Mouse (Mus musculus) Patski (cell line): Measurements from ENCODE around the gene Sclt1. TPM values are rescaled to one million over a fixed set of nuclear protein-coding genes. Genes with fewer than 3 reads are reported as not detected.

Source experiments
- ATAC-seq: fragments of 100-300 bp; one replicate; pipeline ENCODE4 v1.8.0; 2021
- CTCF ChIA-PET: fragments of 350-600 bp; sonication (Branson Sonifier 250); formaldehyde crosslinking; loops from one replicate; lab custom pipeline; 2022; ENCODE audit warnings: inconsistent platforms; lab: Charles Lee
- POLR2A ChIA-PET: fragments of 350-600 bp; sonication (Branson Sonifier 250); formaldehyde crosslinking; loops from one replicate; lab custom pipeline; 2022; ENCODE audit warnings: antibody characterized with exemption, inconsistent platforms; lab: Charles Lee
- DNase-seq: peaks from one replicate; pipeline ENCODE4 v3.0.0-alpha.2; 2011; ENCODE audit warnings: low read depth, low spot score
- H3K27me3 ChIP-seq: fragments of 371-371 bp; one replicate; pipeline ENCODE4 v1.5.1; 2021
- CTCF ChIP-seq: fragments of 100-300 bp; IDR thresholded peaks from one replicate; pipeline ENCODE4 v1.5.1; 2021
- in situ Hi-C: fragments of 300-500 bp; cut with MboI; formaldehyde crosslinking; loops from 3 replicates; pipeline ENCODE4 v1.11.1; 2018; ENCODE audit warnings: low pct_unique_long_range_greater_than_20kb, mixed read lengths
- polyA plus RNA-seq: library from polyadenylated mRNA; unstranded; gene quantifications from one replicate; pipeline ENCODE4 v1.2.3, GENCODE M21; 2021

Gene Sclt1
- polyA plus RNA-seq, 1 experiment from 2014 or later, result 20.5 TPM

GRCm38 (mm10) chr3:41607467-41607866, 134.8 kb downstream of the Sclt1 start:
- CTCF ChIA-PET, result interaction anchor here (0.9 to 2.2 kb wide), 4 partner anchors 15 to 425 kb away, joined by 3 to 7 read pairs (median 3); no protein-coding TSS in a partner anchor
- in situ Hi-C loops, result loop anchor here (5.0 kb wide), 1 partner anchor 425 kb away; no protein-coding TSS in a partner anchor
- H3K27me3 ChIP-seq, result no peaks in the 10 kb centered on the region
- ATAC-seq (no peak), DNase-seq (no peak)
- no peak for TF ChIP-seq CTCF
- POLR2A ChIA-PET, result no interaction called here

- no peak for TF ChIP-seq CTCF
- DNase-seq (no peak), ATAC-seq (no peak)
- ChIA-PET CTCF (interaction anchor here (0.6 to 2.2 kb wide), 7 partner anchors 9 to 424 kb away, joined by 3 to 7 read pairs (median 3); no protein-coding TSS in a partner anchor), POLR2A (interaction anchor here (0.5 kb wide), 1 partner anchor 71 kb away, joined by 3 read pairs; no protein-coding TSS in a partner anchor)
- no peaks in the 10 kb centered on the region for H3K27me3 ChIP-seq
- in situ Hi-C loops, result loop anchor here (5.0 kb wide), 1 partner anchor 425 kb away; no protein-coding TSS in a partner anchor
These were observed 135.3 kb downstream of the Sclt1 start for GRCm38 (mm10) chr3:41607050-41607449.

- CTCF ChIA-PET, result interaction anchor here (0.6 to 2.2 kb wide), 11 partner anchors 10 to 564 kb away, joined by 3 to 7 read pairs (median 3); no protein-coding TSS in a partner anchor
- POLR2A ChIA-PET, result interaction anchor here (0.5 kb wide), 1 partner anchor 70 kb away, joined by 3 read pairs; no protein-coding TSS in a partner anchor
These were observed 136.0 kb downstream of the Sclt1 start for GRCm38 (mm10) chr3:41606330-41606664.

GRCm38 (mm10) chr3:41605601-41606329, 136.5 kb downstream of the Sclt1 start:
- ATAC-seq, result peak; percentile 99
- CTCF ChIA-PET, result interaction anchor here (0.9 to 2.2 kb wide), 11 partner anchors 14 to 564 kb away, joined by 3 to 7 read pairs (median 3); no protein-coding TSS in a partner anchor
- in situ Hi-C loops, result loop anchor here (5.0 kb wide), 1 partner anchor 423 kb away; no protein-coding TSS in a partner anchor

More at GRCm38 (mm10) chr3:41606330-41606664, 136.0 kb downstream of the Sclt1 start:
- TF ChIP-seq CTCF, result no peak
- ATAC-seq, result peak; percentile 25
- in situ Hi-C loops, result loop anchor here (5.0 kb wide), 1 partner anchor 424 kb away; no protein-coding TSS in a partner anchor
- no peaks in the 10 kb centered on the region for H3K27me3 ChIP-seq
- no peak for DNase-seq

GRCm38 (mm10) chr3:41604629-41605321, 137.5 kb downstream of the Sclt1 start:
- ChIA-PET CTCF (interaction anchor here (0.8 to 1.5 kb wide), 3 partner anchors 9 to 376 kb away, joined by 3 to 4 read pairs (median 3); no protein-coding TSS in a partner anchor), POLR2A (interaction anchor here (0.9 to 1.4 kb wide), 2 partner anchors 9 to 39 kb away, joined by 3 to 5 read pairs; no protein-coding TSS in a partner anchor)
- no peaks in the 10 kb centered on the region for H3K27me3 ChIP-seq
- ATAC-seq, result no peak
- DNase-seq, result no peak
- no peak for TF ChIP-seq CTCF
- in situ Hi-C loops, result loop anchor here (5.0 kb wide), 1 partner anchor 422 kb away; no protein-coding TSS in a partner anchor

More at GRCm38 (mm10) chr3:41605601-41606329, 136.5 kb downstream of the Sclt1 start:
- POLR2A ChIA-PET, result interaction anchor here (1.4 kb wide), 1 partner anchor 40 kb away, joined by 5 read pairs; no protein-coding TSS in a partner anchor
- no peaks in the 10 kb centered on the region for H3K27me3 ChIP-seq
- DNase-seq, result peak; percentile 95
- no peak for TF ChIP-seq CTCF

- no peak for TF ChIP-seq CTCF
- ATAC-seq (no peak), DNase-seq (no peak)
- POLR2A ChIA-PET, result interaction anchor here (0.9 kb wide), 2 partner anchors 8 to 38 kb away, joined by 3 to 4 read pairs; no protein-coding TSS in a partner anchor
- in situ Hi-C loops, result no loop called here
- CTCF ChIA-PET, result interaction anchor here (1.2 to 1.3 kb wide), 2 partner anchors 375 to 421 kb away, joined by 3 to 4 read pairs; no protein-coding TSS in a partner anchor
- H3K27me3 ChIP-seq, result no peaks in the 10 kb centered on the region
These were observed 138.8 kb downstream of the Sclt1 start for GRCm38 (mm10) chr3:41603470-41604019.

- in situ Hi-C loops, result no loop called here
- ChIA-PET POLR2A (interaction anchor here (0.9 kb wide), 1 partner anchor 37 kb away, joined by 4 read pairs; no protein-coding TSS in a partner anchor), CTCF (interaction anchor here (1.2 to 1.3 kb wide), 2 partner anchors 375 to 420 kb away, joined by 3 to 4 read pairs; no protein-coding TSS in a partner anchor)
- no peaks in the 10 kb centered on the region for H3K27me3 ChIP-seq
- ATAC-seq (no peak), DNase-seq (no peak)
- no peak for TF ChIP-seq CTCF
These were observed 139.4 kb downstream of the Sclt1 start for GRCm38 (mm10) chr3:41602933-41603332.

GRCm38 (mm10) chr3:41601226-41602020, 140.9 kb downstream of the Sclt1 start:
- CTCF ChIA-PET, result interaction anchor here (1.5 kb wide), 1 partner anchor 428 kb away, joined by 3 read pairs; no protein-coding TSS in a partner anchor
- in situ Hi-C loops, result no loop called here
- no peaks in the 10 kb centered on the region for H3K27me3 ChIP-seq

More at GRCm38 (mm10) chr3:41601226-41602020, 140.9 kb downstream of the Sclt1 start:
- ATAC-seq, result no peak
- POLR2A ChIA-PET, result interaction anchor here (0.9 kb wide), 1 partner anchor 198 kb away, joined by 3 read pairs; no protein-coding TSS in a partner anchor
- DNase-seq, result no peak
- no peak for TF ChIP-seq CTCF
